Mouse (Mus musculus) liver, postnatal 0 days (tissue): ENCODE measurements at regions not wholly inside any gene's neighbourhood (a gene's known extent, or its start where the extent isn't known, plus 50 kb on each side); places are given as distances from the start of the nearest gene placed in this dataset.

Experiments used
- ATAC-seq: fragments of 200-750 bp; cut with Nextera tagmentation; 2 replicates; pipeline ENCODE4 v1.8.0; 2017; ENCODE audit warnings: mild to moderate bottlenecking, moderate library complexity
- DNase-seq: peaks from one replicate; pipeline ENCODE4 v3.0.0-alpha.2; 2016
- H3K27ac ChIP-seq: fragments of 300-500 bp; sonication (generic); 2 replicates; pipeline ENCODE4 v1.5.1; 2014; ENCODE audit warnings: antibody characterized with exemption, moderate library complexity, mild to moderate bottlenecking, low read depth
- H3K27me3 ChIP-seq: fragments of 300-500 bp; sonication (generic); 2 replicates; pipeline ENCODE4 v1.6.1; 2014; ENCODE audit warnings: low read length, control low read depth, mixed read lengths; ENCODE audit not compliant: insufficient read depth
- H3K36me3 ChIP-seq: fragments of 300-500 bp; sonication (generic); replicated peaks from 2 replicates; pipeline ENCODE4 v1.6.1; 2014; ENCODE audit warnings: mild to moderate bottlenecking, control low read depth, low read length, moderate library complexity, mixed read lengths; ENCODE audit not compliant: insufficient read depth
- H3K4me1 ChIP-seq: fragments of 300-500 bp; sonication (generic); 2 replicates; pipeline ENCODE4 v1.6.1; 2014; ENCODE audit warnings: antibody characterized with exemption, mild to moderate bottlenecking, control low read depth; ENCODE audit not compliant: insufficient read depth
- H3K4me2 ChIP-seq: fragments of 300-500 bp; sonication (generic); 2 replicates; pipeline ENCODE4 v1.6.1; 2014; ENCODE audit warnings: low read depth, mild to moderate bottlenecking, low read length, moderate library complexity, mixed read lengths
- H3K4me3 ChIP-seq: fragments of 300-500 bp; sonication (generic); 2 replicates; pipeline ENCODE4 v1.5.1; 2014; ENCODE audit warnings: low read depth, low read length
- H3K9ac ChIP-seq: fragments of 300-500 bp; sonication (generic); replicated peaks from 2 replicates; pipeline ENCODE4 v1.6.1; 2014; ENCODE audit warnings: mild to moderate bottlenecking, moderate library complexity
- H3K9me3 ChIP-seq: fragments of 300-500 bp; sonication (generic); 2 replicates; pipeline ENCODE4 v1.6.1; 2016; ENCODE audit warnings: mild to moderate bottlenecking, control low read depth, low read length, mixed read lengths
- CTCF ChIP-seq: sonication (generic); IDR thresholded peaks from 2 replicates; pipeline ENCODE4 v1.5.1; 2016; ENCODE audit warnings: antibody characterized with exemption, low read depth
- EP300 ChIP-seq: IDR thresholded peaks from 2 replicates; pipeline ENCODE4 v1.6.1; 2016; ENCODE audit warnings: antibody characterized with exemption, low read depth, mild to moderate bottlenecking
- WGBS: fragments of 180-500 bp; shearing (Covaris S2); extraction: QIAGEN DNeasy Blood & Tissue Kit; methylation state at CpG from one replicate; pipeline ENCODE4 v1.1.7; 2014; ENCODE audit not compliant: insufficient replicate concordance; 5-methylcytosine and 5-hydroxymethylcytosine counted together

DNA sequence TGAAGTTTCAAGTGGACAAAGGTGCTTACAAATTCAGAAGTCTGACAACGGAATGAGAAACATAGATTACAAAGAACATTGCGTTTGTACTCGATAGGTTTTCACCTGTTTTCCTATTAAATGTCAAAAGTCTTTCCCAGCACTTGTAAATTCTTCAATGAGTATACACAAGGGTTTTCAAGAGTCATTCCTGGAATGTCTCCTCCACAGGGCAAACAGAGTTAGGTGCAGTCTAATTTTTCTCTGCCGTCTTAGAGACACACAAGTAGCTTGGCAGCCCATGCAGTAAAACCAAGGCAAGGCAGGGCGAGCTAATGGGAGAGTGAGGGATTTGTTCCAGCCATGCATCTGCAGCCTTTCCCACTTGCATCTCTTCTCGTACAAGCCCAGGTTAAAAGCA is 516.6 kb upstream of the Atp11b start:
- Histone ChIP-seq H3K9me3 (no peaks in the 10 kb centered on the region), H3K27me3 (no peaks in the 10 kb centered on the region), H3K4me1 (no peaks in the 10 kb centered on the region), H3K4me2 (no peak overlapping the region), H3K27ac (no peak overlapping the region), H3K36me3 (no peaks in the 10 kb centered on the region), H3K4me3 (no peak overlapping the region), H3K9ac (no peak overlapping the region)
- 71% methylated on average over 6 of the region's 6 CpGs for whole genome bisulfite sequencing
- DNase-seq: no peak
- ATAC-seq: no peak
- no peak for TF ChIP-seq EP300
- no peak for TF ChIP-seq CTCF

DNA sequence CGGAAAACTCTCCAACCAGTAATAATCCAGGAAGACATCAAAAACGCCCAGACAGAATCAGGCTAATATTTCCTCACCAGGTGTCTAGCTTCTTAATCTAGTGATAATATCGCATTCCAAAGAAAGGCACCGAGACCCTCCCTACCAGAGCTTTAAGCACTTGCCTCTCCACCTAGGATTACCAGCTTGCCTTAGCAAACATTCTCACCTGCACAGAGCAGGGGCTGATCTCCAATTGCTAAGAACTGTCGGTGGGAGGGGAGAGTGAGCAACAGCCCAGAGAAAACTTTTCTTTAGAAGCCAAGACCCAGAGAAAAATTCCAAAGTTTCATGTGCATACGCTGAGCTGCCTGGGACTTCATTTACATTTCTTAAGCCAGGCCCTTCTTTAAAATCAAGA is 511.6 kb upstream of the Atp11b start:
- 42% methylated on average over 6 of the region's 6 CpGs for WGBS

DNA sequence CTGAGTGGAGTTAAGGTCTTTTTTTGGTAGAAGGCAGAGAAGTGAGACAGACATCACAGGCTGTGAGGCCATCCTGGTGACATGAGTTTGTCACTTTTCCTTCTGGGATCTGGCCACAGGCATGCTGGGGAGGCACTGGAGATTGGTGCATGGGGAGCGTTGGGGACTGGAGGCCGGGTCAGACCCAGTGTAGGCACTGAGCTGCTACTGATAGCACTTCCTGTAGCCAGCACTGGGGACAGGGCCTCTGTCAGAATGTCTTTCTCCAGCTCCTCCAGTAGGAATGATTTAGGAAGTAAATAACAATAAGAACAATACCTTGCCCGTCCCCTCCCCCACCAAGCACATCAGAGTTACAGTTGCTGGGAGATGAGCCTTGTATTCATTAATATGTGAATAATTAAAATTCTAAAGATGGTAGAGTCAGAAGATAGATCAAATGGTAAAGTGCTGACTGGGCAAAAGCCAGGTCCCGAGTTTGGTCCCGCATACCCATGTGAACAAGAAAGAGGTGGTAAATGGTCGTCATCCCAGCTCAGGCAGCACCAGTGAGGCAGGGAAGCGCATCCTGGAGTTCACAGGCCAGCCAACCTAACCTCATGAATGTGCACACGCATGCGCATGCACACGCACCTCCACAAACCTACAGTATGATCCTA is 510.9 kb upstream of the Atp11b start:
- TF ChIP-seq EP300: no peak
- H3K4me2 ChIP-seq: no peak overlapping the region
- H3K9ac ChIP-seq: no peak overlapping the region
- H3K9me3 ChIP-seq: no peaks in the 10 kb centered on the region
- no peaks in the 10 kb centered on the region for H3K27me3 ChIP-seq
- H3K4me1 ChIP-seq: no peaks in the 10 kb centered on the region
- ATAC-seq (no peak), DNase-seq (no peak)
- H3K36me3 ChIP-seq: no peaks in the 10 kb centered on the region
- WGBS: 72% methylated on average over 10 of the region's 10 CpGs
- H3K4me3 ChIP-seq: no peak overlapping the region
- no peak overlapping the region for H3K27ac ChIP-seq

More for the DNA sequence above, 511.6 kb upstream of the Atp11b start:
- DNase-seq (no peak), ATAC-seq (no peak)
- no peak overlapping the region for H3K9ac ChIP-seq
- TF ChIP-seq EP300: no peak
- TF ChIP-seq CTCF: no peak
- H3K36me3 ChIP-seq: no peaks in the 10 kb centered on the region
- no peaks in the 10 kb centered on the region for H3K4me1 ChIP-seq
- no peak overlapping the region for H3K27ac ChIP-seq
- no peak overlapping the region for H3K4me2 ChIP-seq
- no peaks in the 10 kb centered on the region for H3K27me3 ChIP-seq
- no peak overlapping the region for H3K4me3 ChIP-seq
- no peaks in the 10 kb centered on the region for H3K9me3 ChIP-seq

DNA sequence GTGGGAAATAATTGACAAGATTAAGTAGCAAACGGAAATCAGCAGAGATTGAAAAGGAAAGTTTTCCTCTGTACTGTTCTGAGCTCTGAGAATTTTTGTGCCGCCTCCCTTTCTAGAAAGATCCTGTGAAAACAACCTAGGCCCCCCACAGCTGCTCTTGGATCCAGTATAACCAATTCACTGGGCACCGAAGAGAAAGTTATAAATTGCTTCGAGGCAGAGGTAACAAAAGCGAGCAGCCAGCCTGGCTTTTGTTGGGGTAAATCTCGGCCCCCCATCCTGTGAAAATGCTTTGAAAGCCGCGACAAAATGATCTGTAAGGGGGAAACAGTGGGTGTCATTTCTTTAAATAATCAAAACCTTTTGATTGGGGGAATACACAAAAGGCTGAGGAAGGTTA is 508.9 kb upstream of the Atp11b start:
- no peak overlapping the region for H3K4me2 ChIP-seq
- no peak overlapping the region for H3K9ac ChIP-seq
- WGBS: 50% methylated on average over 8 of the region's 8 CpGs

DNA sequence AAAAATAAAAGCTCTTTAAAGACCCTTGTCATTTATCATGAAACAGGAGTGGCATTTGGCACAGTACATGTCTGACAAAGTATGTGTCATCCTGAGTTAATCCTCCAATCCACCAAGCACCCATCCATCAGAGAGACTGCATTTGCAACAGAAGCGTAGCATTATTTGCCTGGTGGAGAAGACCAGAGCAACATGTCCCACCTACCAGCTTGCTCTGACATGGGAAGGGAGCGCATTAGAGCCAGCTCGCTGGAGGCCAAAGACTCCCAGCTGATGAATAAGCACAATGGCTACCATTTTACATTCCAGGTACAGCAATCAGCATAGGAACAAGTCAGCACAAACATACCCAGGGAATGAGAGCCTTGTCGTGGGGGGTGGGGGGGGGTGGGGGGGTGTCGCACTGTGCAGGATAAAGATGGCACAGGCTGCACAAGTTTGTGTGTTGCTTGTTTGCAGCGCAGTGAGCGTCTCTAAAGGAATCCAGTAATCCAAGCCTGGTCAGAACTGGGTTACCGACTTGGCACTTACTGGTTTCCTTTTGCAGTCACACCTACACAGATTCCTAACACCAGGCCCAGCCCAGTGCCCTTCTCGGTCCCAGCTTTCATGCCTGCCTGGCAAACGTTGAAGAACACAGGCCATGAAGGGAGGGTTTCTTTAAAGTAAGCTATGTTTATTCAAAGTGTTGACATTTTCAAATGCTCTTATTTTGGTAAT is 507.8 kb upstream of the Atp11b start:
- Histone ChIP-seq H3K9ac (no peak overlapping the region), H3K4me2 (no peak overlapping the region), H3K4me3 (no peak overlapping the region), H3K27ac (no peak overlapping the region), H3K27me3 (no peaks in the 10 kb centered on the region), H3K36me3 (no peaks in the 10 kb centered on the region), H3K4me1 (no peaks in the 10 kb centered on the region), H3K9me3 (no peaks in the 10 kb centered on the region)
- DNase-seq (no peak), ATAC-seq (no peak)
- TF ChIP-seq EP300 (no peak), CTCF (no peak)
- WGBS: 74% methylated on average over 10 of the region's 10 CpGs

More for the DNA sequence above, 508.9 kb upstream of the Atp11b start:
- no peak overlapping the region for H3K27ac ChIP-seq
- ATAC-seq (no peak), DNase-seq (no peak)
- no peaks in the 10 kb centered on the region for H3K36me3 ChIP-seq
- TF ChIP-seq EP300: no peak
- TF ChIP-seq CTCF: no peak
- no peak overlapping the region for H3K4me3 ChIP-seq
- H3K4me1 ChIP-seq: no peaks in the 10 kb centered on the region
- H3K27me3 ChIP-seq: no peaks in the 10 kb centered on the region
- H3K9me3 ChIP-seq: no peaks in the 10 kb centered on the region

DNA sequence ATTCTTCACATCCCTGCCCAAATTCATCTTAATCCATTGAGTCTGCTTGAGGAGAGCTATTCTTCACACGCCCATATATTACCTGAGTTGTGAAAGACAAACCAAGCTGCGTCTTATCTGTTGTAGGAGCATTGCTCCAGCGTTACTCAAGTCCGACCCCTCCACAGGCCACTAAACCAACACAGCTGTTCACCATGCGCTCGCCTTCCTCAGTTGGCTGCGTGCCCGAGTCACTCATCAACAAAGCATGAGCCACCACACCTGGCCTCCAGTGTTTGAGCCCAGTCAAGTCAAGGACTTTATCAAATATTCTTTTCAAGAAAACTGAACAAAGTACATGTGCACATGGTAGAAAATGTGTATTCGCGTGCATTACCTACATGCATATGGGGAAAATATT is 504.7 kb upstream of the Atp11b start:
- Histone ChIP-seq H3K4me2 (no peak overlapping the region), H3K27ac (no peak overlapping the region), H3K27me3 (no peaks in the 10 kb centered on the region), H3K36me3 (no peaks in the 10 kb centered on the region), H3K4me1 (no peaks in the 10 kb centered on the region), H3K4me3 (no peak overlapping the region), H3K9ac (no peak overlapping the region), H3K9me3 (no peaks in the 10 kb centered on the region)
- 65% methylated on average over 10 of the region's 10 CpGs for WGBS
- DNase-seq: no peak
- ATAC-seq: no peak
- TF ChIP-seq EP300 (no peak), CTCF (no peak)
